Mouse (Mus musculus): ENCODE measurements around the gene Rnase12. TPM values are rescaled to one million over a fixed set of nuclear protein-coding genes. Genes with fewer than 3 reads are reported as not detected.
A peak's percentile ranks its signal among the peaks of the same experiment; 100 is the strongest.
"Not testable (repeated sequence)": the region's sequence is repeated elsewhere in the genome, so short reads cannot be mapped to it uniquely, and the experiment has no call there.

Gene Rnase12
- total RNA-seq, 2 experiments from 2014 or later, result not detected

DNA sequence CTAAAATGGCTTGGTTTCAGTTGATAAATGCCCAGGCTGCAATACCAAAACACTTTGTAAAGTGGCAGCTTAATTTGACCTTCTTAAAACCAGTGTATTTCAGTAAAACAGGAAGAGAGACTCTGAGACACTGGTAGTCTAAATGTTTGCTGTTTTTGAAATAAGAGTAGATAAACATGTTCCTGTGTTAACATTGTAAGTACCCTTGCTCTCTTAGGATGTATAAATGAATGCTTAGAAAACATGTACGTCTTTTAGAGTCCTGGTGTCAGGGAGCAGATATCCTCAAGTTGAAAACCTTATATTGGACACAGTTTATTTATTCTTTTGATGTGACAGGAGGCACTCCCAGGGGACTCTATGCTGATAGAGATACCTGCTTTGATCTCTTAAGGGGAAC lies 22.3 kb downstream of the Rnase12 start:
- intact Hi-C loops (cut with DNase I), result no loop called here
- DNase-seq (ENCODE audit: low spot score in 2 of 2), result no peak

DNA sequence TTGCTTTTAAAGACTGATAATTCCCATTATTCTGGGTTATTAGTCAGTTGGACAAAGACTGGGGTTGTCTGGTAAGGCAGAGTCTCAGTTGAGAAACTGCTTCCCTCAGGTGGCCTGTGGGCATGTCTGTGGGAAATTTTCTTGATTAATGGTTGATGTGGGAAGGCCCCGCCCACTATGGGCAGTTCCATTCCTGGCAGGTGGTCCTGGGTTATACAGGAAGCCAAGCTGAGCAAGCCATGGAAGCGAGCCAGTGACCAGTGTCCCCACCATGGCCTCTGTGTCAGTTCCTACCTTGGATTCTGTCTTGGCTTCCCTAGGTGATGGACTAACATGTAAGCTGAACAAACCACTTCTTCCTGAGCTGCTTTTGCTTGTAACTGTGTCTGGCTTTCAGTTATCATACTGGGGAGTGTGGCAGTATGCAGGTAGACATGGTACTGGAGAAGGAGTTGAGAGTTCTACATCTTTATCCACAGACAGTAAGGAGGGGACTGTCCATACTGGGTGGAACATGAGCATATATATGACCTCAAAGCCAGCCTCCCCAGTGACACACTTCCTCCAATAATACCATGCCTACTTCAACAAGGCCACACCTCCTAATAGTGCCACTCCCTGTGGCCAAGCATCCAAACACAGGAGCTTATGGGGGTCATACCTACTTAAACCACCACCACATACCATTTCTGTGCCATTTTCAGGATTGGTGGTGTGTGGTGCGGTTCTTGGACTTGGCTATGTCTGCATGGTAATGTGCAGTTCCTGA lies 29.9 kb downstream of the Rnase12 start:
- intact Hi-C loops (cut with DNase I), result loop anchor here (2.0 kb wide), 1 partner anchor 71 kb away; no protein-coding TSS in a partner anchor
- no peak for DNase-seq (ENCODE audit: low spot score in 2 of 2)

DNA sequence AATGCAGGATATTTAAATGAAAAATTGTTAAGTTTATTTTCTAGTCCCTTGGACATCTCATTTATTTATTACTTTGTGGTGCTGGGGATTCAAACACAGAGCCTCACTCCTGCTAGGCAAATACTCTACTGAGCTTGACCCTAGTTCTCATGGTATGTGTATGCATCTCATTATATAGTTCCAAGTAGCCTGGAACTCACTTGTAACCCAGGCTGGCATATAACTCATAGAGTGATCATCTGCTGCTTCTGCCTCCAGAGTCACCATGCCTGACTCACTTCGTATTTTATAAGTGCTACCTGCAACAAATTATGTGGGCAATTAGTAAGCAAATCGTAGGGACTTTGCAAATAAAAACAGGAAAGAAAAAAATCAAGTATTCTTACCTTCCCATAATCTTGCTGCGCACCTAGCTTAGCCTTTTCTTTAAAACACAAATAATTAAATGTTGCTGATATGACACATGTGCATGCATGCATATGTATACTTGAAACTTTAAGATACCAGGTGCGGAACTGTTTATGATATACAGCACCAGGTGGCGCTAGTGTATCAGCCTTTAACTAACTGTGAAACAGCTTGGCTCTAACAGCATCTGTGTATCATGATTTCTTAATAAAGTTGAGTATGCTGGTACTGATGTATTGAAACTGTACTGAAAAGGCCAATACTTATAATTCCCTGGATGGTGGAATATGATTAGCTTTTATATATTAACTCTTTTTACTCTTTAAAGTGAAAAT lies 30.9 kb downstream of the Rnase12 start:
- DNase-seq (ENCODE audit: low spot score in 2 of 2), result peak; percentile 72 to 81
- intact Hi-C loops (cut with DNase I), result loop anchor here (1.0 to 2.0 kb wide), 2 partner anchors 37 to 72 kb away; no protein-coding TSS in a partner anchor

DNA sequence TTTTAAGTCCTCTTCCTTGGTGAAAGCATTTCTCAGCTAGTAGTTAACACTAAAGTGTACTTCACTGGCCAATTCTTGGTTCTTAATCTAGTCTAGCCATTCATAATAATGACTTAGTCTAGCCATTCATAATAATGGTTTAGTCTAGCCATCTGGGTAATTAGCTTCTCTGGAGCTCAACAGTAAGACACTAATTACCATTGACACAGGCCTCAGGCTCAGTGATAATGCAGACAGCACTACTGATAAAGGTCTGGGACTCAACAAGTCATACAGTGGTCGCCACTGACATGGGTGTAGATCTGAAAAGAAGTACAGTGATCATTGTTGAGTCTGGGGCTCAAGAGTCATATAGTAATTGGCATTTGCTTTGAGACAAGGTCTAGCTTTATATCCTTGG lies 32.6 kb downstream of the Rnase12 start:
- DNase-seq (ENCODE audit: low spot score in 2 of 2), result no peak
- intact Hi-C loops (cut with DNase I), result loop anchor here (5.0 kb wide), 1 partner anchor 38 kb away; no protein-coding TSS in a partner anchor

DNA sequence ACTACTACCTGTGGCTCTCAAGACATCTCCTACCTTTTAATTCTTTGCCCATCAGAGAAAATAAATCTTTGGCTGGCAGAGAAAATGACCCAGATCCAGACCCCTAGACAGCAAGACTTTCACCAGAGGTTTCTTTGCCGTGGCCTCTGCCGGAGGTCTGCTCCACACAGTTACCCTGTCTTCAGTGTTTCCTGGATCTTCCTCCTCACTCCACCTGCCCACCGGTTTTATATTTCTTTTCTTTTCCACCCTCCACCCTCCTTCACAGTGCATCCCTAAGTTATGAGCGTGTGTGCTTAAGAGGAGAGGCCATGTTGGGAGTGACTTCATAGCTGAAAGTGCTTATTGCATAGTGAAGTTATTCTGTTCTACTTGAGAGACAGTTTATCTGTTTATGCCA lies 34.0 kb downstream of the Rnase12 start:
- DNase-seq (ENCODE audit: low spot score in 2 of 2), result no peak
- intact Hi-C loops (cut with DNase I), result loop anchor here (5.0 kb wide), 1 partner anchor 36 kb away; no protein-coding TSS in a partner anchor

DNA sequence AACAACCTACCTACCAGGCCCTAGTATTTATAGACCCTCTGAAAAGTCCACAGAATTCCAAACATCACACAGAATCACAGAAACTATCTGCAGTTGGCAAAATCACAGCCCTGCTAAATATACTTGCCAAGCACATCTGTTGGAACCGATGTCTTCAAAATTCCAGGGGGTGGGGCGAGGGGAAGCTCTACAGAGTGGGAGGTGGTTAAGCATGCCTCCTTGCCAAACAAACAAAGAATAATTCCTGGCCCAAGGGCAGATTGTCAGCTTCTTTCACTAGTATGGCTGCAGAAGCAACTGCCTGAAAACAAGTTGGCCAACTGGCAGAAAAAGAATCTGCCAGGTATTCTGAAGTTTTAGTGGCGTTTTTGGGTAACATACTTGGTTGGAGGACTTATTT lies 40.2 kb downstream of the Rnase12 start:
- no peak for DNase-seq (ENCODE audit: low spot score in 2 of 2)
- intact Hi-C loops (cut with DNase I), result no loop called here

DNA sequence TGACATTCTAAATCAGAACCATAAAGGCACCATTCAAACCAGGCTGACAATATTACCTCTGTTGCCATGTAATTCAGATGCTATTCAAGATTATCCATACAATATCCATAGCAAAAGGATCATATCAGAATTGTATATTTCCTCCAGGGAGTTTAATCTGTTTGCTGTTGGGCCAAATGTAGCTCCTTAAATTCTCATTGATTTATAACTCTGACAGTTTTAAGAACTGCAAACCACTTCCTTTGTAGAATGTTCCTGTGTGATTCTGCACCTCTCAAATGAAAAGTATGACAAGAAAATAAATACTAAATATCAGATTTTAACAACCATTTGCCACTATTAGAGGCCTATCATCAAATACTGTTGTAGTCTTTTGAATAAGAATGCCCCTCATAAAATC lies 41.7 kb downstream of the Rnase12 start:
- no peak for DNase-seq (ENCODE audit: low spot score in 2 of 2)
- intact Hi-C loops (cut with DNase I), result no loop called here

DNA sequence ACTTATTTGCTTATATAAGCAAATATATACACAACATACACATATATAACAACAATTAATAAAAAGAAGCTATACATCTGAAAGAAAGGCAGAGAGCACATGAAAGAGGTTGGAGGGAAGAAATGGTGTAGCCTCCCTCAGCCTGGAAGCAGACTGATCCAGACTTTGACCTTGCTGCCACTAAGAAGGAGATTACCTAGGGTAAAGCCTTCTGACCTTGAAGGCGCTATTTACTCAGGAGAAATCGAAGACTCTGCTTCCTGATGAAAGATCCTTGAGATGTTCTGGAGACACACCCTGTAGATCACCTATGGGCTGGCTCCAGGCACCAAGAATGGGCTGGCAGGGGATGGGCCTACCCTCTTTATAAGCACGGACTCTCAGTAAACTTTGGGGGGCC lies 42.7 kb downstream of the Rnase12 start:
- intact Hi-C loops (cut with DNase I), result not testable (repeated sequence)

DNA sequence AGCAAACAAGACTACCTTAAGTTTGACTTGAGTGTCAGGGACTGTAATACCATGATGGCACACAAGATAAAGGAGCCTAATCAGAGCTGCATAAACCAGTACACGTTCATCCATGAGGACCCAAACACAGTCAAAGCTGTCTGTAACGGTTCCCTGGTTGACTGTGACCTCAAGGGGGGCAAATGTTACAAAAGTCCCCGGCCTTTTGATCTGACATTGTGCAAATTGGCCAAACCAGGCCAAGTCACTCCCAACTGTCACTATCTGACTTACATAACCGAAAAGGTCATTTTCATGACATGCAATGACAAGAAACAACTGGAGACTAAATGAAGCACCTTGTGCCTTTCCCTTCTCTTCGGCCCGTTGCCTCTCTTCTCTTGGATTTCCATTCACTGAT lies 47.9 kb downstream of the Rnase12 start:
- no peak for DNase-seq (ENCODE audit: low spot score in 2 of 2)

More for the DNA sequence above, 42.7 kb downstream of the Rnase12 start:
- not testable (repeated sequence) for DNase-seq (ENCODE audit: low spot score in 2 of 2)

DNA sequence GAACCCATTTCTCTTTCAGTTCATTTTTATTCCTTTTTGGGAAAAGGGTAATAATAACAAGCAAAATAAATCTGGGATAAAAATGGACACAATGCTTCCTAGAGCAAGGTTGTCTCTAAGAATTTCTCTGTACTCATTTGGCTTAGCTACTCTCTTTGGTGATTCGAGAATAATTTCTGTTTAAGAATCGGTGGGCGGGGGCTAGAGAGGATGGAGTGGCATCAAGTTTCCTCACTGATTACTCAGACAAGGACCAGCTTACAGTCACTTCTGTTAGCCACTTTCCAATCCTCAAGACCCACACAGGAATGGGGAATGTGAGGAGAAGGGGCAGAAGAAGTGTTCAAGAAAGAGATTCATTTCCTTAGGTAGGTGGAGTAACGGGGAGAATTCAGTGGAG lies 48.7 kb downstream of the Rnase12 start:
- intact Hi-C loops (cut with DNase I), result no loop called here
- no peak for DNase-seq (ENCODE audit: low spot score in 2 of 2)

More for the DNA sequence above, 47.9 kb downstream of the Rnase12 start:
- intact Hi-C loops (cut with DNase I), result no loop called here

DNA sequence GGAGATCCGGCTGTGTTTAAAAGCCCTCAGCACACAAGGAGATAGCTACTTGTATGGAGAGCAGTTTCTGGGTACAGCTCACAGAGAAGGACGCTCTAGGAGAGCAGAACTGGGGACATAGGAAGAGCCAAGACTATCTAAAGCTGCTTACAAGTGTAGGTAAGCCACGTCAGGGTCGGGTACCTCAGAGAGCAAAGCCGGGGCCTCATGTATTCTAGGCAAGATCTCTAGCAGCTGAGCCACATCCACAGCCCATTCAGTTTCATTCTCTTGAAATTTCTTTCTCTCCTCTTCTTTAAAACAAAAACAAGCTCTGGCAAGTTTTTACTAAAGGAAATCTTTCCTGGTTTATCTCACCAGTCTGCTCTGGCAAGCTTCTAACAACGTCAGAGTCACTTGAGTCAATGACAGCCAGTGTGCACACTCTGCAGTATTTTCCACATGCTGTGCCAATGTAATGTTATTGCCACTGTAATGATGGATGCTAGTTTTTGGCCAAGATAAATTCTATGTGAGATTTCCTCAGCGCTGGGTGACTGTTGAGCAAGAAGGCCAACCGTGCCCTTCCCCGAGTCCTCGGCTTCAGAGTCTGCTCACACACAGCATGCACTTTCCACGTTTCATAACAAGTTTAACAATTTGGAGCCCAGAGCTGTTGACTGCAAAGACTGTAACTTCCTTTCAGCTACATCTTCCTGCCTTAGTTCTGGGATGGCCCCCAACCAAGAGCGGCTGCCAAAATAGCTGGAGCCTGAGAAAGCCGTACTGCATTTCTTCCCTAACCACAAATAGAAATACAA lies 49.3 kb downstream of the Rnase12 start:
- intact Hi-C loops (cut with DNase I), result no loop called here
- DNase-seq (ENCODE audit: low spot score in 2 of 2), result peak; percentile 34 to 76

DNA sequence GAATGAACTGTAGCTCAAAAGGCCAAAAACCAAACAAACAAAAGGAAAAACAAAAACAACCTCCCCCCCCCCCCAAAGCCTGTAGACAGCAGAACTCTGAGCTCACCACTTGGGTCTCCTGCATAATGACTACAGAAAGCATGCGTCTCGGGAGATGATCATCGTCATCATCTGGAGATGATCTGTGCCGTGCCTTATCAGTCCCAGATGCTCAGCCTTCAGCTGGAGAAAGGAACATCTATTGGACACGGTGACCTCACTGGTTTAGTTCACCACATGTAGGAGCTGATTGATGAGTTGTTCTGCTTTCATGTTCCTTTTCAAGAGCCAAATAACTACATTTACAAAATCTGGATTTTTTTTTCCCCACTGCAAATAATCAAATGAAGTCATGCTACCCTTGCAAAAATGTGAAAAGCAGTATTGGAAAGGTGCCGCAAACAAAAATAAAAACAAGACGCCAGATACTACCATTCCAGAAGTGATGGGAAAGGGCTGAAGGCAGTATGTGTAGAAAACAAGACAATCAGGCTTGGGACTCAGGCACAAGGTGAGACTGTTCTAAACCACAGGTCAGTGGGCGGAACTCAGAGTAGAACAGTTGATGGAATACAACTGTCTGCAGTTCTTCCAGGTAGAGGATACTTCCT lies 50.2 kb downstream of the Rnase12 start, which contains the start of gene Rnase10:
TSS of gene Rnase10 (plus strand) at position 600 of the 650 bp plus-strand sequence.
- intact Hi-C loops (cut with DNase I), result no loop called here
- DNase-seq (ENCODE audit: low spot score in 2 of 2), result no peak

Other genes with a start within 250 kb of the Rnase12 start
- gene Ccnb1ip1, start 249.9 kb downstream of the Rnase12 start, total RNA-seq (2021), result not detected
- gene Parp2, start 249.8 kb downstream of the Rnase12 start, total RNA-seq (2021), result 10 to 100 TPM; 23.0 to 24.7 TPM
- gene Tep1, start 187.1 kb downstream of the Rnase12 start, total RNA-seq (2021), result 1 to 10 TPM; 2.4 to 5.0 TPM
- 1 to 10 TPM; 2.3 to 3.2 TPM for gene Klhl33, start 160.2 kb downstream of the Rnase12 start, total RNA-seq (2021)
- 10 to 100 TPM; 30.7 to 34.6 TPM for gene Osgep, start 132.8 kb downstream of the Rnase12 start, total RNA-seq (2021)
- 10 to 100 TPM; 51.7 to 55.9 TPM for gene Apex1, start 132.7 kb downstream of the Rnase12 start, total RNA-seq (2021)
- gene Pip4p1, start 126.8 kb downstream of the Rnase12 start, total RNA-seq (2021), result 100 to 1,000 TPM in 1 of 2 experiments, 10 to 100 TPM in 1; 97.5 to 102 TPM
- 10 to 100 TPM; 12.0 to 13.6 TPM for gene Pnp, start 126.6 kb downstream of the Rnase12 start, total RNA-seq (2021)
- 10 to 100 TPM; 11.4 to 18.0 TPM for gene Gm49342, start 113.1 kb downstream of the Rnase12 start, total RNA-seq (2021)
- gene Pnp2, start 101.7 kb downstream of the Rnase12 start, total RNA-seq (2021), result 1 to 10 TPM; 1.1 to 1.9 TPM
- gene Rnase10, start 49.9 kb downstream of the Rnase12 start, total RNA-seq (2021), result under 1 TPM in 1 of 2 experiments, not detected in 1; 0.27 TPM
- gene Rnase9, start 15.8 kb downstream of the Rnase12 start, total RNA-seq (2021), result not detected
- gene Rnase11, start 7.5 kb downstream of the Rnase12 start, total RNA-seq (2021), result not detected
- not detected for gene Olfr750, start 16.8 kb upstream of the Rnase12 start, total RNA-seq (2021)
- 10 to 100 TPM; 20.5 to 21.8 TPM for gene Rnase4, start 33.4 kb upstream of the Rnase12 start, total RNA-seq (2021)
- gene Ang, start 33.5 kb upstream of the Rnase12 start, total RNA-seq (2021), result 1 to 10 TPM; 6.3 to 6.4 TPM
- gene Eddm3b, start 56.8 kb upstream of the Rnase12 start, total RNA-seq (2021), result not detected
- under 1 TPM in 1 of 2 experiments, not detected in 1; 0.32 TPM for gene Rnase6, start 66.2 kb upstream of the Rnase12 start, total RNA-seq (2021)
- gene Rnase1, start 89.1 kb upstream of the Rnase12 start, total RNA-seq (2021), result under 1 TPM; 0.57 to 0.73 TPM
- not detected for gene Rnase2b, start 104.6 kb upstream of the Rnase12 start, total RNA-seq (2021)
- not detected for gene Ang2, start 141.5 kb upstream of the Rnase12 start, total RNA-seq (2021)
- gene Ear14, start 145.7 kb upstream of the Rnase12 start, total RNA-seq (2021), result not detected
- gene Rnase2a, start 198.5 kb upstream of the Rnase12 start, total RNA-seq (2021), result not detected